Mouse (Mus musculus) ES-Bruce4 (cell line): ENCODE results near the gene Gse1.

Source experiments
- CTCF ChIP-seq: IDR thresholded peaks from one replicate; pipeline ENCODE4 v1.8.1; 2011; ENCODE audit warnings: low read depth, low read length
- EP300 ChIP-seq: IDR thresholded peaks from 2 replicates; pipeline ENCODE4 v1.6.1; 2011; ENCODE audit warnings: low read depth, low read length; ENCODE audit not compliant: insufficient read depth
- POLR2A ChIP-seq: IDR thresholded peaks from one replicate; pipeline ENCODE4 v1.8.1; 2011; ENCODE audit warnings: low read length; ENCODE audit not compliant: insufficient read depth

- TF ChIP-seq EP300 (no peak), CTCF (no peak), POLR2A (no peak)
These were observed 308.3 kb downstream of the Gse1 start for GRCm38 (mm10) chr8:120536306-120537206.
